Mouse (Mus musculus): ENCODE results near the gene Dgkh.

Dgkh gene

DNA sequence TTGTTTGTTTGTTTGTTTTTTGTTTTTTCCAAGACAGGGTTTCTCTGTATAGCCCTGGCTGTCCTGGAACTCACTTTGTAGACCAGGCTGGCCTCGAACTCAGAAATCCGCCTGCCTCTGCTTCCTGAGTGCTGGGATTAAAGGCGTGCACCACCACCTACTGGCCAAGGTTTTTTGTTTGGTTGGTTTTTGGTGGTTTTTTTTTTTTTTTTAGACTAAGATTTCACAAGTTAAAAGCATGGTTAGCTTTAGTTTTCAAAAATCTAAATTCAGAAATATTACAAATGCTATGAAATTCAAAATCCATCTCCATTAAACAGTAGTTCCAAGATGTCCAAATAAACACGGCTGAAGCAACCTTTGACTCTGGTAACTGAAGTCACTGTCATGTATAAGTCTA lies 8.9 kb downstream of the Dgkh start:
- CTCF ChIA-PET: interaction anchor here (0.6 kb wide), 1 partner anchor 722 kb away, joined by 4 read pairs; no protein-coding TSS in a partner anchor

- CTCF ChIA-PET: interaction anchor here (0.8 kb wide), 1 partner anchor 11 kb away, joined by 5 read pairs; no protein-coding TSS in a partner anchor
These were observed 10.5 kb downstream of the Dgkh start for GRCm38 (mm10) chr14:78722031-78722430.

DNA sequence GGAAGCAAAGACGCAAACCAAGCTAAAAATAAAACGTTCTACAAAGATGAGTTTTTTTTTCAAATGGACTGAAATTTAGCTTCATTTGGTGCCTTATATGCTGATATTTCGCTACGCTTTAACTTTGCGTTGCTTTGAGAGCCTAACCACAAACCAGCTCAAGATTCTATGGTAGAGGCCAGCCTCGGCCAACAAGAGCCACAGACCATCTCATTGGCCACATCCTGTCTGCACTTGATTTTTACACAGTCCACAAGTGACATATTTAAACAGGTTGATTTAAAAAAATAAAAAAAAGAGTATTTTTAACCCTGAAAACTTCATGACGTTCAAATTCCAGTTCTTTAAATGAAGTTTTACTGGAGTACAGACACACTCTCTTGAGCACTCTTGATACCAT lies 16.5 kb downstream of the Dgkh start:
- CTCF ChIA-PET: no interaction called here

DNA sequence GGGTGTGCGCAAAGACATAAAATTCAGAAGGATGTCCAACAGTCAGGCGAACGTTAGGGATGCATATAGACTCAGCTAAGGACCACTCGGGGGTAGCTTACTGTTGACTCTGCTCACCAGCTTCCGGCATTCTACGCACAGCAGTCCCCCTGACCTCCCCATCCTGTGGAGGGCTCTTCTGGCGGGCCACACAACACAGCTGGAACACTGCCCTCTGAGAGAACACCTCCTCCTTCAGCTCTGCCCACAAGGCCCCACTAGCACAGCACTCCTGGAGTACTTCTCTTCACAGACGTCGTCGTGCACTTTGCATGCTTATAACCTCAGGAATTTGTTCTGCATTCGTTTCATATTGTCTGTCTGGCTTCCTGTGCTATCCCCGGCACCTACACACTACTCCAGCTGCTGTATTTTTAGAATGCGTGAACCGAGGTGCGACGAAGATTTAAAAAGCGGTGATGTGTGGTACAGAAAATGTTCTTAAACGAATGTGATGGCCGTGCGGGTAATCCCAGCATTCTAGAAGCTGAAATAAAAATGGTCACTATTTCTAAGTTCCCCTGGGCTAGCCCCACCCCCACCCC lies 19.9 kb downstream of the Dgkh start:
- CTCF ChIA-PET: no interaction called here

- CTCF ChIA-PET: no interaction called here
These were observed 21.9 kb downstream of the Dgkh start for GRCm38 (mm10) chr14:78710647-78711046.

- CTCF ChIA-PET: no interaction called here
These were observed 27.0 kb downstream of the Dgkh start for GRCm38 (mm10) chr14:78705616-78706015.

DNA sequence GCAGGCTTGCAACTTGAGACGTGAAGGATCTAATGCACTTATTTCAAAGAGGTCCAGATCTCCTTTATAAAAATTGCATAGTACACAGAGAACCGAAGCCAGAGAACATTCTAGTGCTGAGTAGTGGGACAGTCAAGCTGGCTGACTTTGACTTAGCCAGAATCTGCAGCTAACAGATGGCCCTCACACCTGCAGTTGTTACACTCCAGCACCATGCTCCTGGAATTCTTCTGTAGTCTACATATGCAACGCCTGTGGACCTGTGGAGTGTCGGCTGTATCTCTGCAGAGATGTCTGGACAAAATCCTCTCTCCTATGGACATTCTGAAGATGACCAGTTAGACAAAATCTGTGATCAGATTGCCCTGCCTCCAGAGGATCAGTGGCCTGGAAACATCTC lies 28.6 kb downstream of the Dgkh start:
- CTCF ChIA-PET: no interaction called here

- CTCF ChIA-PET: no interaction called here
These were observed 29.2 kb downstream of the Dgkh start for GRCm38 (mm10) chr14:78703361-78703760.

DNA sequence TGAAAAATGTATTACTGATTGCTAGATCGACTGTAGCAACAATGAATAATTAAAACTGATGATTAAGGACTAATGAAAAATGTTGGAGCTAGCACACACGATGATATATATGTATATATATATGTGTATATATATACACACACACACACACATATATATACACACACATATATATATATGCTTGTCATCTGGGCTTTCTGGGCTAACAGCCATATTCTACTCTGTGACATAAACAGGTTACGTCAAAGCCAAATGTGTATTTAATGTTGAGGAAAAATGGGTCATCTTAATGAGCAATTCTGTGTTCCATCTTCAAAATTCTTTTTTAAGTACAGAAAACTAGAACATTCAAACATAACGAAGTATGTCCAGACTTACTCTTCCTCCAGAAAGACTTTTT lies 30.5 kb downstream of the Dgkh start:
- CTCF ChIA-PET: no interaction called here

GRCm38 (mm10) chr14:78701501-78701900 lies 31.1 kb downstream of the Dgkh start:
- CTCF ChIA-PET: no interaction called here

DNA sequence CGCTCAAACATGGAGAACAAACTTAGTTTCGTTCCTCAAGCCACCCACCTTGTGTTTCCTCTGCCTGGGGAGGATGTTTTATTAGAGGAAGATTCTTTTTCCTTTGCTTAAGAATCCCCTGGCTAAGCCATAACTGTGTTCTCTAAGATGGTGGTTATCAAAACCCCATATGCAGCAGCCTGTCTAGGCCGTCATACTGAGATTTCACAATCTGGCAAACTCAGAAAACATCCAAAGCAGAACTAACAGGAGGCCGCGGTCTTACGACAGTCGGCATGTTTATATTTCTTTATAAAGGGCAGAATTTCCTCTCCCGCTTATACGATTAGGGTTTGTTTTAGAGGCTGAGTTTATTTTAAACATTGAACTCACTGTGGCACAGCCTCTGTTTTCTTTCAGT lies 31.5 kb downstream of the Dgkh start:
- CTCF ChIA-PET: no interaction called here

- CTCF ChIA-PET: no interaction called here
These were observed 32.9 kb downstream of the Dgkh start for GRCm38 (mm10) chr14:78699634-78700033.

GRCm38 (mm10) chr14:78699196-78699595 lies 33.4 kb downstream of the Dgkh start:
- CTCF ChIA-PET: no interaction called here

DNA sequence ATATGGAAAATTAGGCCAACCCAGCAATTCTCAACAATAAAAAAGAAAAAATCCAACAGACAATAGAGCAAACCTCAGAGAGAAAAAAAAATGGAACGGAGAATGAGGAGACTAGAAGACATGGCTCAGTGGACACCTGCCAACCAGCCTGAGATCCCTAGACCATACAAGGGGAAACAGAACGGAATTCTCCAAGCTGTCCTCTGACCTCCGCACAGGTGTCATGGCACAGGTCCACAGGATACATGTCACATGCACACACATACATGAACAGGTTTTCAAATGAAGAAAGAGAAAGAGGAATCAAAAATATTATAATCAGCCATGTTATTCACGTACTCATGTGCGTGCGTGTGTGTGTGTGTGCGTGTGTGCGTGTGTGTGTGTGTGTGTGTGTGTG lies 38.5 kb downstream of the Dgkh start:
- CTCF ChIA-PET: no interaction called here

GRCm38 (mm10) chr14:78692602-78693001 lies 40.0 kb downstream of the Dgkh start:
- CTCF ChIA-PET: no interaction called here

DNA sequence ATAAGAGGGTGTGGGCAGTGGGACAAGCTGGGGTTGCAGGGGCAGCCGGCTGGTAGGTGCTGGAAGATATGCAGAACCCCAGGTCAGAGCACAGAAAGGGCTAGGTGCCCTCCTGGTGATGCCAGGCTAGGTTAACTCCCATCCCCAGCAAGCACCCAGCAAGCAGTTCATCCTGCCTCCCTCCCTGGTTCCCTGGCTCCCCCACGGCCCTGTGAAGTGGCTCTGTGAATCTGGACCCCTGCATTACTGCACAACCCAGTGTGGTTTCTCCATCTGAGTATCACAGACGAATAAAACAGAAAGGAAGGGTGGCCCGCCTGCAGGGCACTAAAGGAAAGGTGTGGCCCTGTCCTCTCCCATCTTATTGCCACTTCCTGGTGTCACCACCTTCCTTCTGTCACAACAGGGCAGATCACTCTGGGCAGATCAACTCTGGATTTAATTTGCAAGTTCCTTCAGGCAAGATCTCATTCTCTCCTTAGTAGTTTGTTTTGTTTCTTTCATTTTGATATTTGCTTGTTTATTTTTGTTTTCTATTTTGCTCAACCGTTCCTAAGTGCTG lies 40.6 kb downstream of the Dgkh start:
- CTCF ChIA-PET: no interaction called here

DNA sequence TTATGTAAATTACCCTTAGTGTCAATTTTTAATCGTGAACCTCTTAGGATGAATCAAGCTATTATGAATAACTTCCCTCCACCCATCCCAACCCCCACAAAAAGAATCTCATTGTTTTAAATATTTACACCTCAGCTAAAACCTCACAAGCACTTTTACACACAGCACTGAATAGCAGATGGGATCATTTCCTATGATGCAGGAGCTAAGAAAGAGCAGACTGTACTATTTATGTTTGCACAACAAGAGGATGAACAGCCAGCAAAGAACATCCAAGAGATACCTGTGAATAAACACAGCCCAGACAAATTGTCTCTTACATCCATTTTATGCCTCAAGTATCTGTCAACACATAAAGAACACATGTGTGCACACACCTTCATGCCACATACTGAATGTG lies 41.7 kb downstream of the Dgkh start:
- CTCF ChIA-PET: no interaction called here

DNA sequence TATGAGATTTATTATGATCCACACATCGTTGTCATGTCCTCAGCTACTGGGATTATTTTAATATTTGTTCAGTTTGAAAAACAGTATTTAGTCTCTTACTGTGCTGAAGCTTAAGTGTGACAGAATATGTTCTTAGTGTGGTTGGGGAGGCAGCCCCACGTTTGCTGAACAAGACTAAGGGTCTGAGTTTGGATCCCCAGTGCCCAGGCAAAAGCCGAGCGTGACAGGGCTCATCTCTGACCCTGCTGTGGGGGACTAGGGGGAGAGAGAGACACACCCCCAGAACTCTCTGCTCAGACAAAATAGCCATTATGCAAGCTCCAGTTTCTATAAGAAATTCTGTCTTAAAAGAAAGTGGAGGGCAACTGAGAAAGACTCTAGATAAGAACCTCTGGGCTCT lies 42.2 kb downstream of the Dgkh start:
- CTCF ChIA-PET: no interaction called here

- CTCF ChIA-PET: no interaction called here
These were observed 42.6 kb downstream of the Dgkh start for GRCm38 (mm10) chr14:78689950-78690349.

GRCm38 (mm10) chr14:78687716-78688115 lies 44.9 kb downstream of the Dgkh start:
- CTCF ChIA-PET: interaction anchor here (0.7 kb wide), 1 partner anchor 10 kb away, joined by 3 read pairs; no protein-coding TSS in a partner anchor

DNA sequence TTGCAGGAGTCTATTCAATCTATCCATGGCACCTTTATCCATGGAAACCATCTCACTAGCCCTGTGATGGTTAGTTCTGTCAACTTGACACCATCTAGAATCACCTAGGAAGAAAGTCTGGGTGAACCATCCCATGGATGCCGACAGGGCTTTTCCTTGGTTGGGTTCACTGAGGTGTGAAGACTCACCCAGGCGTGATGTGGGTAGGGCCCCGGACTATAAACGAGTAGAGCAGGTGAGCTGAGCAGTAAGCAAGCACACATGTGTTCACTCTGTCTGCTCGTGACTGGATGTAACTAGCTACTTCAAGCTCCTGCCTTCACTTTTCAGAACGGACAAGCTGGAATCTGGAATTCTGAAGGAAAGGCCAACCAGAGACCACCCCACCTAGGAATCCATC lies 45.9 kb downstream of the Dgkh start:
- CTCF ChIA-PET: no interaction called here

- CTCF ChIA-PET: no interaction called here
These were observed 48.4 kb downstream of the Dgkh start for GRCm38 (mm10) chr14:78684171-78684570.

DNA sequence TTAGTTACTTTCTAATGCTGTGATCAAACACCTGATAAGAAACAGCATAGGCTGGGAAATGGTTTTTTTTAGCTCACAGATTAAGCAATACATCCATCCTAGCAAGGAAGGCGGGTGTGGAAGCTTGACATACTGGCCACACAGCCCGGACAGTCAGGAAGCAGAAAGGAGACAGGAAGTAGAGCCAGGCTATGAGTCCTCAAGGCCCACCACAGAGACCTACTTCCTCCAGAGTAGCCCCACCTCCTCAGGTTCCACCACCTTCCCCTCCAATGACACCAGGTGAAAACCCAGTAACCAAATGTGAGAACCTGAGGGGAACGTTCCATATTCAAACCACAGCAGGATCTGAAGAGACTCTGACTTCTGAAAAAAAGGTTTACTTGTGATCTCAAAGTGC lies 53.6 kb downstream of the Dgkh start:
- CTCF ChIA-PET: no interaction called here

DNA sequence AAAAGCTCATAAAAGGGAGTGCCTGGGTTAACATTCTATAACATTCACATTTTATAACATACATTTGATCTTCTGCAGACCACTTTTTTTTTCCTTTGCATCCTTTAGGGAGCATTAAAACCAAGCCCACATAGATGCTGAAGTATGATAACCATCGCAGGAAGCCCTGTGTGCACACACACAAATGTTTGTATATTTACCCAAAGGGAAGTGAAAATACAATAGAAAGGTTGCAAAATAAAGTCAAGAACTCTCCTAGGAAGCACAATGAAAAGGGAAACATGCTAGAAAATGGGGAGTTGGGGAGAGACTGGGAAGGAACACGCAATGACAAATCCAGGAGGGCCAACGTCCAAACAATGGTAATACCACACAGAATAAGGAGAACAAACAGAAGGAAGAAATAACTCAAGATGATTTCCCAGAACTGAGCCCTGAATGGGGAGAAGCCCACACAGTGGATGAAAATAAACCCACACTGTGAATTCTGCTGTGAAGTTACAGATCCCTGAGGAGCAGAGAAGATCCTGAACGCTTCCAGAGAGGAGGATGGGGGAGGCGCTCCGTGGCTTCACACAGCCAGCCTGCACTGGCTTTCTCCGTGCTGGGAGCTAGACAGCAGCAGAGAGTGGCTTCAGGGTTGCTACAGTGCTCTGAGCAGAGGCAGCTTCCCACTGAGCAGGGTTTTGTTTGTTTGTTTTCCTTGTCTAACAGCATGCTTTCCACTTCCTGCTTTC lies 54.6 kb downstream of the Dgkh start:
- CTCF ChIA-PET: no interaction called here
